Mouse (Mus musculus) G1E (cell line): ENCODE measurements around the gene Rcn3.

ENCODE experiments used
- CTCF ChIP-seq: IDR thresholded peaks from 2 replicates; pipeline ENCODE4 v1.5.1; 2012; ENCODE audit warnings: low read depth, low read length, inconsistent platforms, mixed read lengths
- GATA1 ChIP-seq: IDR thresholded peaks from 2 replicates; pipeline ENCODE4 v1.6.1; 2012; ENCODE audit warnings: borderline replicate concordance, low read length, inconsistent platforms, mixed read lengths
- GATA2 ChIP-seq: IDR thresholded peaks from 2 replicates; pipeline ENCODE4 v1.6.1; 2012; ENCODE audit warnings: low read depth, low read length, inconsistent platforms, borderline replicate concordance
- POLR2AphosphoS5 ChIP-seq: IDR thresholded peaks from 2 replicates; pipeline ENCODE4 v1.6.1; 2012; ENCODE audit warnings: low read depth, low read length, inconsistent platforms; ENCODE audit not compliant: insufficient replicate concordance
- TAL1 ChIP-seq: conservative IDR thresholded peaks from 2 replicates; pipeline ENCODE4 v1.6.1; 2012; ENCODE audit warnings: low read depth, low read length, inconsistent platforms, mixed read lengths

DNA sequence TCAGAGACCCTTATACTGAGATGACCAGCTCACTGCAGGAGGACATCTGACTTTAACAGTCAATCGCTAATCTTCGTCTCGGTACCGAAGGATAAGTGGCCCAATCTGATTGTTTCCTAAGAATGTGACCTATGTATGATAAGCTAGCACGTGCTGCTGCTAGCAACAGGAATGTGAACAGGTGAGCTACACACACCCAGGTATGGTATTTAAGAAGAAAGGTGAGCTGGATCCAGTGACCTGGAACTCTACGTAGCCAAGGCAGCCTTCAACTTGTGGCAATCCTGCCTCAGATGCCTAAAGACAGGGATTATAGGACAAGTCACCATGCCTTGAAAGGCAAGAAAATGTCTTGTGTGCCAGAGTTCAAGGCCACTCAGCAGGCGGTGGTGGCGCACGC, 53.6 kb downstream of the Rcn3 start:
- TF ChIP-seq GATA1: no peak
- TF ChIP-seq CTCF: no peak
- no peak for TF ChIP-seq POLR2AphosphoS5
- no peak for TF ChIP-seq TAL1
- TF ChIP-seq GATA2: no peak
